Mouse (Mus musculus) G1E (cell line): ENCODE results near the gene Rhbg.

ENCODE experiments used
- CTCF ChIP-seq: IDR thresholded peaks from 2 replicates; pipeline ENCODE4 v1.5.1; 2012; ENCODE audit warnings: low read depth, low read length, inconsistent platforms, mixed read lengths
- GATA1 ChIP-seq: IDR thresholded peaks from 2 replicates; pipeline ENCODE4 v1.6.1; 2012; ENCODE audit warnings: borderline replicate concordance, low read length, inconsistent platforms, mixed read lengths
- GATA2 ChIP-seq: IDR thresholded peaks from 2 replicates; pipeline ENCODE4 v1.6.1; 2012; ENCODE audit warnings: low read depth, low read length, inconsistent platforms, borderline replicate concordance
- POLR2AphosphoS5 ChIP-seq: IDR thresholded peaks from 2 replicates; pipeline ENCODE4 v1.6.1; 2012; ENCODE audit warnings: low read depth, low read length, inconsistent platforms; ENCODE audit not compliant: insufficient replicate concordance
- TAL1 ChIP-seq: conservative IDR thresholded peaks from 2 replicates; pipeline ENCODE4 v1.6.1; 2012; ENCODE audit warnings: low read depth, low read length, inconsistent platforms, mixed read lengths

- TF ChIP-seq CTCF: no peak
- TF ChIP-seq GATA1: no peak
- no peak for TF ChIP-seq GATA2
- no peak for TF ChIP-seq TAL1
- TF ChIP-seq POLR2AphosphoS5: no peak
Measured at GRCm38 (mm10) chr3:88202986-88203385, 51.5 kb downstream of the Rhbg start.
